Mouse (Mus musculus): Measurements from ENCODE around the gene Kcnh7. TPM values are rescaled to one million over a fixed set of nuclear protein-coding genes. Genes with fewer than 3 reads are reported as not detected.

The Kcnh7 gene
- polyA plus RNA-seq, 1 experiment from 2014 or later: 0.16 TPM

GRCm38 (mm10) chr2:62807476-62807882 lies 376.6 kb downstream of the Kcnh7 start:
- Histone ChIP-seq H3K9ac (ENCODE audit: low read length) (no peak overlapping the region), H3K4me2 (replicated peaks; ENCODE audit: low read depth) (no peak overlapping the region), H3K27me3 (ENCODE audit: control insufficient read depth, insufficient read depth, low read length) (no peaks in the 10 kb centered on the region), H3K4me3 (ENCODE audit: low read depth, low read length) (no peak overlapping the region), H3K4me1 (replicated peaks; ENCODE audit: control insufficient read depth, insufficient read depth) (no peaks in the 10 kb centered on the region), H3K9me3 (ENCODE audit: control insufficient read depth, low read length) (no peaks in the 10 kb centered on the region), H3K27ac (replicated peaks) (no peak overlapping the region), H3K36me3 (ENCODE audit: control insufficient read depth, insufficient read depth, low read length) (no peaks in the 10 kb centered on the region)
- TF ChIP-seq EP300 (optimal IDR thresholded peaks at IDR 0.05) (no peak), CTCF (IDR thresholded peaks at IDR 0.05; ENCODE audit: low read depth) (no peak)
- ATAC-seq (ENCODE audit: low FRiP score, low TSS enrichment): no peak
- WGBS: 21% methylated on average over 3 of the region's 3 CpGs
- DNase-seq (ENCODE audit: low spot score): peak; percentile 14

- no peak for TF ChIP-seq CTCF (IDR thresholded peaks at IDR 0.05; ENCODE audit: low read depth)
- TF ChIP-seq EP300 (optimal IDR thresholded peaks at IDR 0.05): no peak
- no peak overlapping the region for H3K9ac ChIP-seq (ENCODE audit: low read length)
- no peak overlapping the region for H3K27ac ChIP-seq (replicated peaks)
- DNase-seq (ENCODE audit: low spot score) (no peak), ATAC-seq (ENCODE audit: low FRiP score, low TSS enrichment) (no peak)
- no peak overlapping the region for H3K4me2 ChIP-seq (replicated peaks; ENCODE audit: low read depth)
- H3K9me3 ChIP-seq (ENCODE audit: control insufficient read depth, low read length): no peaks in the 10 kb centered on the region
- no peaks in the 10 kb centered on the region for H3K36me3 ChIP-seq (ENCODE audit: control insufficient read depth, insufficient read depth, low read length)
- H3K4me1 ChIP-seq (replicated peaks; ENCODE audit: control insufficient read depth, insufficient read depth): no peaks in the 10 kb centered on the region
- 82% methylated on average over 3 of the region's 3 CpGs for WGBS
- H3K4me3 ChIP-seq (ENCODE audit: low read depth, low read length): no peak overlapping the region
- no peaks in the 10 kb centered on the region for H3K27me3 ChIP-seq (ENCODE audit: control insufficient read depth, insufficient read depth, low read length)
These were observed 377.2 kb downstream of the Kcnh7 start for GRCm38 (mm10) chr2:62806931-62807330.

GRCm38 (mm10) chr2:62804030-62804429 lies 380.1 kb downstream of the Kcnh7 start:
- Histone ChIP-seq H3K4me3 (ENCODE audit: low read depth, low read length) (no peak overlapping the region), H3K9me3 (ENCODE audit: control insufficient read depth, low read length) (no peaks in the 10 kb centered on the region), H3K4me2 (replicated peaks; ENCODE audit: low read depth) (no peak overlapping the region), H3K4me1 (replicated peaks; ENCODE audit: control insufficient read depth, insufficient read depth) (no peaks in the 10 kb centered on the region), H3K27ac (replicated peaks) (no peak overlapping the region), H3K36me3 (ENCODE audit: control insufficient read depth, insufficient read depth, low read length) (no peaks in the 10 kb centered on the region), H3K9ac (ENCODE audit: low read length) (no peak overlapping the region), H3K27me3 (ENCODE audit: control insufficient read depth, insufficient read depth, low read length) (no peaks in the 10 kb centered on the region)
- 82% methylated on average over 1 of the region's 1 CpGs for whole genome bisulfite sequencing
- DNase-seq (ENCODE audit: low spot score) (no peak), ATAC-seq (ENCODE audit: low FRiP score, low TSS enrichment) (no peak)
- TF ChIP-seq CTCF (IDR thresholded peaks at IDR 0.05; ENCODE audit: low read depth): no peak
- no peak for TF ChIP-seq EP300 (optimal IDR thresholded peaks at IDR 0.05)

- no peak for DNase-seq (ENCODE audit: low spot score)
- Histone ChIP-seq H3K27ac (replicated peaks) (no peak overlapping the region), H3K4me2 (replicated peaks; ENCODE audit: low read depth) (no peak overlapping the region), H3K4me1 (replicated peaks; ENCODE audit: control insufficient read depth, insufficient read depth) (no peaks in the 10 kb centered on the region), H3K4me3 (ENCODE audit: low read depth, low read length) (no peak overlapping the region), H3K27me3 (ENCODE audit: control insufficient read depth, insufficient read depth, low read length) (no peaks in the 10 kb centered on the region), H3K36me3 (ENCODE audit: control insufficient read depth, insufficient read depth, low read length) (no peaks in the 10 kb centered on the region), H3K9ac (ENCODE audit: low read length) (no peak overlapping the region), H3K9me3 (ENCODE audit: control insufficient read depth, low read length) (no peaks in the 10 kb centered on the region)
- 61% methylated on average over 2 of the region's 2 CpGs for WGBS
- TF ChIP-seq EP300 (optimal IDR thresholded peaks at IDR 0.05) (no peak), CTCF (IDR thresholded peaks at IDR 0.05; ENCODE audit: low read depth) (no peak)
- no peak for ATAC-seq (ENCODE audit: low FRiP score, low TSS enrichment)
These were observed 399.5 kb downstream of the Kcnh7 start for GRCm38 (mm10) chr2:62784460-62785038.

- Histone ChIP-seq H3K27ac (replicated peaks) (no peak overlapping the region), H3K9ac (ENCODE audit: low read length) (no peak overlapping the region), H3K4me3 (ENCODE audit: low read depth, low read length) (no peak overlapping the region), H3K4me1 (replicated peaks; ENCODE audit: control insufficient read depth, insufficient read depth) (no peaks in the 10 kb centered on the region), H3K27me3 (ENCODE audit: control insufficient read depth, insufficient read depth, low read length) (no peaks in the 10 kb centered on the region), H3K4me2 (replicated peaks; ENCODE audit: low read depth) (no peak overlapping the region), H3K9me3 (ENCODE audit: control insufficient read depth, low read length) (no peaks in the 10 kb centered on the region), H3K36me3 (ENCODE audit: control insufficient read depth, insufficient read depth, low read length) (no peaks in the 10 kb centered on the region)
- DNase-seq (ENCODE audit: low spot score): no peak
- TF ChIP-seq EP300 (optimal IDR thresholded peaks at IDR 0.05): no peak
- TF ChIP-seq CTCF (IDR thresholded peaks at IDR 0.05; ENCODE audit: low read depth): no peak
- 75% methylated on average over 2 of the region's 2 CpGs for WGBS
- no peak for ATAC-seq (ENCODE audit: low FRiP score, low TSS enrichment)
These were observed 437.8 kb downstream of the Kcnh7 start for GRCm38 (mm10) chr2:62746256-62746655.

- H3K36me3 ChIP-seq (ENCODE audit: control insufficient read depth, insufficient read depth, low read length): no peaks in the 10 kb centered on the region
- H3K4me2 ChIP-seq (replicated peaks; ENCODE audit: low read depth): no peak overlapping the region
- 74% methylated on average over 2 of the region's 2 CpGs for WGBS
- H3K27me3 ChIP-seq (ENCODE audit: control insufficient read depth, insufficient read depth, low read length): no peaks in the 10 kb centered on the region
- no peaks in the 10 kb centered on the region for H3K9me3 ChIP-seq (ENCODE audit: control insufficient read depth, low read length)
- no peak overlapping the region for H3K27ac ChIP-seq (replicated peaks)
- TF ChIP-seq EP300 (optimal IDR thresholded peaks at IDR 0.05): no peak
- TF ChIP-seq CTCF (IDR thresholded peaks at IDR 0.05; ENCODE audit: low read depth): no peak
- no peak overlapping the region for H3K4me3 ChIP-seq (ENCODE audit: low read depth, low read length)
- ATAC-seq (ENCODE audit: low FRiP score, low TSS enrichment): no peak
- no peaks in the 10 kb centered on the region for H3K4me1 ChIP-seq (replicated peaks; ENCODE audit: control insufficient read depth, insufficient read depth)
- H3K9ac ChIP-seq (ENCODE audit: low read length): no peak overlapping the region
- no peak for DNase-seq (ENCODE audit: low spot score)
These were observed 441.0 kb downstream of the Kcnh7 start for GRCm38 (mm10) chr2:62743098-62743497.

Measured in stomach, postnatal 0 days (tissue).